Mouse (Mus musculus) thymus, postnatal 0 days (tissue): ENCODE data around the gene Zfp637. TPM values are rescaled to one million over a fixed set of nuclear protein-coding genes. Genes with fewer than 3 reads are reported as not detected.
"Not testable (repeated sequence)": the region's sequence is repeated elsewhere in the genome, so short reads cannot be mapped to it uniquely, and the experiment has no call there.

ENCODE experiments used
- DNase-seq: peaks from one replicate; pipeline ENCODE4 v3.0.0-alpha.2; 2015; ENCODE audit warnings: low spot score
- polyA plus RNA-seq: library from polyadenylated mRNA; unstranded; fragments of >200 nt; fragmentation: Nextera tagmentation; extraction: Ambion mirVana; gene quantifications from 2 replicates; pipeline ENCODE4 v1.2.1, GENCODE M21; 2015

Gene Zfp637
- 74.3 and 80.9 TPM in 2 replicates for polyA plus RNA-seq

DNA sequence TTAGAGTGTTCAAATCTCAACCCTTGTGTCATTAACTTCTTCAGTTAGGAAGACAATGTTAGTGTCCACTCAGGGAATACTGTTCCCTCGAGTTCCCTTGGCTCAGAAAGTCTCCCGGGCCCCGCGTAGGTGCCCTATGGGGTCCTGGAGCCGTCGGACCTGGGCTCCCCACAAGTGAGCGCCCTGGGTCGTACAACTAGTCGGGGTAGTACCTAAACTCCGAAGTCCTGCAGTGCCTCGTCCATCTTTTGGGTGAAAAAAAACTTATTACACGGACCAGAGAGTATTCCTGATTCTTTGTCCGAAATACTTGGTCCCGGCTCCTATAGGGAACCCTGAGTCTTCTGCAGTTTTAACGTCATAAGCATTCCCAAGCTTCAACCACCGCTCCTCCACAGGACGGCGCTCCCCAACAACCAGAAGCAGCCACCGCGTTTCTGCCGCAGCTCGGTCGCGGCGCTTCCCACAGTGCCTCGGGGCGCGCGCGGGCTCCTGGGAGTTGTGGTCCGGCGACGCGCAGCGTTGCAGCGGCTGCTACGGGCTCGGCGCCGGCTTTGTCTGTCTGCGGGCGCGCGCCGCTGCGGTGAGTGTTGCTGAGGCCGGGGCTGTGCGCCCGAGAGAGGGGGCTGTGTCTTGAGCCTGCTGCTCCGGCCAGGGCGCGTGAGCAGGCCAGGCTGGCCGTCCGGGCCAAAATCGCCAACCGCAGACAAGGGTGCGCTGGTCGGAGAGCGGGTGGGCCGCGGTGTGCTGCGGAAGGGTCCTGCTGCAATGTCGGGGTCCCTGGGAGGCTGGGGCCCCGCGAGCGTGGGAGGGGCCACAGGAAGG, at the start of gene Zfp637:
Gene Zfp637 (plus strand): TSS at position 495 of the 825 bp plus-strand sequence.
- peak; percentile 92 for DNase-seq

- DNase-seq: no peak
Observed at GRCm38 (mm10) chr6:117795251-117795650, 45.7 kb upstream of the Zfp637 start.

GRCm38 (mm10) chr6:117800824-117801223, 40.2 kb upstream of the Zfp637 start:
- no peak for DNase-seq

DNA sequence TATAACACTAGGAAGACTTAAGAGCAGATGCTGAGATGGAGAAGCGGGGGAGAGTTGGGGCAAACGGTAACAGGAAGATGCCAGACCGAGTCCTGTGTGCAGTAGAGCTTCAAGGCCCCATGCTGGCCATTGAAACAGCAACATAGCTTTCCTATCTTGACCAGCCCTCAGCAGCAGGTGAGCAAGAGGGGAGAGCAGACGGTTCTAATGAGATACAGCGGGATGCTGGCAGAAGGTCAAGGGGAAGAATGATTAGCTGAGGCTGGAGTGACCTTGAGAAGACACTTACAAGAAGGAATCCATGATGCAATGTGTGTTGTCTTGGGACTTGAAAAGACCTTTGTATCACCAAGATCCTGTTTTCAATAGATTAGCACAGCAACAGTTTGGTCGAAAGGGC, 39.2 kb upstream of the Zfp637 start:
- DNase-seq: no peak

GRCm38 (mm10) chr6:117807756-117808155, 33.2 kb upstream of the Zfp637 start:
- DNase-seq: no peak

DNA sequence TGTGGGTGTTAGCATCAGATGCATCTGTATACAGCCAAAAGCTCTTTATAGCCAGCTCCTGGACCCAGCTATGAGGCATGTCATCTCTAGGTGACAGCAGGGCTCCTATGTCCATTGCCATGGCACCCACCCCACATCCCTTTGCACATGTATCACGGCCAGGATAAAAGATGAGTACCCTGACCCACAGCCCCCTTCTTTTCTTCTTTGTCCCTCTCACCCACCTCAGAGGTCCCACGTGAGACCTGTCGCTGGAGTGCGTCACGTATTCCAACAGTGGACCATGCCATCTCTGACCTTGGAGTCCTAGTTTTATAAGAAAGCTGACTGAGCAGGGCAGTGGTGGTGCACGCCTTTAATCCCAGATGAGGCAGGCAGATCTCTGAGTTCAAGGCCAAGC, 31.2 kb upstream of the Zfp637 start:
- no peak for DNase-seq

DNA sequence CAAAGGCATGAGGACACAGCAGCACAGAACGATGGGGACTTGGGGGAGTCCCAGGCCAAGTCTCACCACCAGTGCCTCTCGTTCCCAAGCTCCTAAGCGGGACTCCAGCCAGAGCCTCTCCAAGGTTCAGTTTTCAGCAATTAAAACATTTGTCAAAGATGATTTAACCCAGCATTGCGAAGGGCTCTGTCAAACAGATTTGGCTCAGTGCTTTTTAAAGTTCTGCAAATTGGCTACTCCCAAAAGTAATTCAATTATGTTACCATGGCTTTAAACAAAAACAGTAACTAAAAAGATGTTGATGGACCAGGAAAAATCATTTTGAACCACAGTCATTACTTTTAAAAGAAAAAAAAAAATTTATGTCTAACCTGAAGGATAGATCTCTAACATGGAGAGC, 30.3 kb upstream of the Zfp637 start:
- DNase-seq: no peak

GRCm38 (mm10) chr6:117811256-117811655, 29.7 kb upstream of the Zfp637 start:
- no peak for DNase-seq

GRCm38 (mm10) chr6:117814681-117815080, 26.3 kb upstream of the Zfp637 start:
- no peak for DNase-seq

DNA sequence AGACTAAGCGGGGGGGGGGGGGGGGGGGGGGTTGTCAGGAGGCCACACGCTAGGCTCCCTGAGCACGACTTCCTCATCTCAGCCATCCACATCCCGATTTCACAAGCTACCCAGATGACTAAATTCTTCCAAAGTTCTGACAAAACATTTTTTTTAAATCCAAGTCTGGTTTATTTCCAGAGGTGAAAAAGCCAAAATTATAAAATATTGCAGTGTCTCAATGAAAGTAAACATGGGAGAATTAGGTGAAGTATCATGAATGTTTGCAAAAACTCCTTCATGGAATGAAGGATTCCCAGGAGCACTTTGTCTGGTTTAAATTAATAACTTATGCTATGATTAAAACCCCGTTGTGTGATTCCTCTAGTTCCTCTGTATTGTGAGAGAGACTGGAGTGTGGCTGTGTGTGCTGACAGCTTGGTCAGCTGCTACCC, 23.9 kb upstream of the Zfp637 start:
- no peak for DNase-seq

DNA sequence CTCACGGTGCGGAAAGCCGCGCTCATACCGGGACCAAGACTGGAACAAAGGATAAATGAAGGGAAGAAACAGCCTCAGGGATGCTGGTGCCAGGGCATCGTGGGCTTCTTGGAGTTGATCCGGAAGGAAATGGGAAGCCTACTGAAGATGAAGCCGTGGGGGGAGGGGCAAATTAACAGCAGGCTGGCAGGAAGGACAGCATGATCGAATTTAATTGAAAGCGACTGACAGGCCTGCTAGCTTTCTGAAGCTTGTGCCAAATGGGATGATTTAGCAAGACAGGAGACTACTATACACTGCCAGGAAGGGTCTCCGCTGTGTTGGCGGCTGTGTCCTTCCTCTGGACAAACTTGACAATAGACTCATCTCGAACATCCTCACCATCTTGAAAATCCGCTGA, 20.7 kb upstream of the Zfp637 start:
- DNase-seq: no peak

GRCm38 (mm10) chr6:117825369-117825768, 15.6 kb upstream of the Zfp637 start:
- DNase-seq: peak; percentile 62

DNA sequence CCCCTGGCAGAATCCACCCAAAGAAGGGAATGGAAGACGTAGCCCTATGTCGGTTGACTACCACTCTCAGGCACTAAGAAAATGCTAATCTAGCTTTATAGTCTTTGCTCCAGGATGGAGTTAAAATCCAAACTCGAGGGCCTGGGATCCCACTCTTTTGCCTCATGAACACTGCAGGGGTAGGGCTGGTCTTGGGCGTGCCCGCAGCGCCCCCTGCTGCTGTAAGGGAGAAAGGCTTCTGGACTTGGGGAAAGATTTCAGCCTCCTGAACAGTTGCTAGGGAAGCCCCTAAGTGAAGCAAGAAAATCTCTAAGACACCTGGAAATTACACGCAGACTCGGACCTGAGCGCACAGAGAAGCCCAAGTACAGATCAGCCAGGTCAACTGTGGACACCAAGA, 12.7 kb upstream of the Zfp637 start:
- DNase-seq: peak; percentile 49

DNA sequence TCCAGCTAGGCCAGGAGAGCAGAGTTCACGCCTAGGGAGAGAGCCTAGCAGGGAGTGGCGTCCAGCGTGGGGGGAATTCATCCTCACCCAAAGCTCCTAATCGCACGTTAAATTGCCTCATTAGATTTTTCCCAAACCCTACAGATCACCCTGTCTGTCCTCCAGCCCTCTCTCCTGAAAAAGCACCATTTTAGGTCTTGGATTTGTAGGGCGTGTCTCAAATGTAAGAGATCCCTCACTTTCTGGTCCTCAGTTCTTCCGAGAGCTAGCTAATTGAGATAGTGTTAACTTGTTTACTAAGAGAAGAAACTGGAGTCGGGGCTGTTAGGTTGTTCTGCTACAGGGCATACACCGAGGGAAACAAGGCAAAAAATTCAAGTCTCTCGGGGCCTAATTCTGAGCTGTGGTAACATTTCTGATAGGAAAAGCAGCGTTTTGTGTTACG, 553 bp downstream of the Zfp637 start:
- DNase-seq: no peak

DNA sequence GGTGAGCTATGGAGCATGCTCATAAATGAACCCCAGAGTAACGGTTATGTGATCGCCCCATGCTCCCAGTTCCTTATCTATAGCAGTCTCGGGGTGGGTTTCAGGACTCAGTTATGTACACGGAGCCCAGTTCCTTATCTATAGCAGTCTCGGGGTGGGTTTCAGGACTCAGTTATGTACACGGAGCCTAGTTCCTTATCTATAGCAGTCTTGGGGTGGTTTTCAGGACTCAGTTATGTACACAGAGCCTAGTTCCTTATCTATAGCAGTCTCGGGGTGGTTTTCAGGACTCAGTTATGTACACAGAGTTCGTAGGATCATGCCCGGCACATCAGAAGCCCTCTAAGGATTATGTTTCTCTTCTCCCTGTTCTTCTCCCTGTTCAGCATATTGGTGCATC, 3.6 kb downstream of the Zfp637 start:
- DNase-seq: no peak

- not testable (repeated sequence) for DNase-seq
Observed at GRCm38 (mm10) chr6:117846671-117847070, 5.7 kb downstream of the Zfp637 start.

- no peak for DNase-seq
Observed at GRCm38 (mm10) chr6:117847772-117848171, 6.8 kb downstream of the Zfp637 start.

- DNase-seq: no peak
Observed at GRCm38 (mm10) chr6:117848577-117848976, 7.6 kb downstream of the Zfp637 start.

GRCm38 (mm10) chr6:117851747-117852146, 10.8 kb downstream of the Zfp637 start:
- DNase-seq: peak; percentile 22

- peak; percentile 26 for DNase-seq
Observed at GRCm38 (mm10) chr6:117857990-117858389, 17.0 kb downstream of the Zfp637 start.

DNA sequence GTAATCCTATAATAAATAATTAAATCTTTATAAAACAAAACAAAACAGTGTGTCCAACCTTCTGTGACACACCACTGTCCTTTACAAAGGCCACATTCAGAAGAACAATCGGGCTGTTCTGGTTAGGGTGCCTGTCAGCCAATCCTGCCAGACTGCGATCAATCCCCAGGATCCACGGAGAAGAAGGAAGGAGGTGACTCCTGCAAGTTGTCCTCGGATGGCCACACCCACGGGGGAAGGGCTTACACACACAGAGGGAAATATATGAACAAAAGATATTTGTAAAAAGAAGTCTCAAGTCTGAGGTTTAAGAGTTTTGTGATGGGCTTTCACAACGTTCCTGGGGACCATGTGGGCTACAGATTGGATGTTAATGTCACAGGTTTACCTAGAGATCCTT, 20.9 kb downstream of the Zfp637 start, which contains the start of gene Zfp239:
Gene Zfp239 (plus strand): TSS at position 253 of the 400 bp plus-strand sequence.
- DNase-seq: no peak

GRCm38 (mm10) chr6:117862465-117862864, 21.5 kb downstream of the Zfp637 start:
- DNase-seq: no peak
